Mouse (Mus musculus): Measurements from ENCODE around the gene Elobl.

The Elobl gene

GRCm38 (mm10) chr11:88989530-88989929, 22.8 kb upstream of the Elobl start:
- in situ Hi-C loops (cut with MseI, MboI), result loop anchor here in 1 of 2 experiments (5.0 kb wide), 1 partner anchor 38 kb away; no protein-coding TSS in a partner anchor

- in situ Hi-C loops (cut with MseI, MboI), result loop anchor here in 1 of 2 experiments (5.0 kb wide), 1 partner anchor 38 kb away; no protein-coding TSS in a partner anchor
Observed at GRCm38 (mm10) chr11:88988956-88989355, 22.2 kb upstream of the Elobl start.

- in situ Hi-C loops (cut with MseI, MboI), result loop anchor here in 1 of 2 experiments (5.0 kb wide), 1 partner anchor 41 kb away; no protein-coding TSS in a partner anchor
Observed at GRCm38 (mm10) chr11:88986616-88987015, 19.9 kb upstream of the Elobl start.

- in situ Hi-C loops (cut with MseI, MboI), result no loop called here
Observed at GRCm38 (mm10) chr11:88981337-88981736, 14.6 kb upstream of the Elobl start.

GRCm38 (mm10) chr11:88977188-88977587, 10.5 kb upstream of the Elobl start:
- in situ Hi-C loops (cut with MseI, MboI), result no loop called here

GRCm38 (mm10) chr11:88976320-88976719, 9.6 kb upstream of the Elobl start:
- in situ Hi-C loops (cut with MseI, MboI), result no loop called here

GRCm38 (mm10) chr11:88973776-88974701, 7.3 kb upstream of the Elobl start:
- in situ Hi-C loops (cut with MseI, MboI), result no loop called here

- in situ Hi-C loops (cut with MseI, MboI), result no loop called here
Observed at GRCm38 (mm10) chr11:88970202-88970732, 3.5 kb upstream of the Elobl start, which contains the start of gene Coil. Gene Coil (plus strand): TSS chr11:88970252.

GRCm38 (mm10) chr11:88958851-88959250, 7.9 kb downstream of the Elobl start:
- in situ Hi-C loops (cut with MseI, MboI), result no loop called here

GRCm38 (mm10) chr11:88955217-88955969, 11.3 kb downstream of the Elobl start, which contains the start of gene Scpep1:
Gene Scpep1 (minus strand): TSS chr11:88955465.
- in situ Hi-C loops (cut with MseI, MboI), result no loop called here

- in situ Hi-C loops (cut with MseI, MboI), result no loop called here
Observed at GRCm38 (mm10) chr11:88954803-88955202, 11.9 kb downstream of the Elobl start.

- in situ Hi-C loops (cut with MseI, MboI), result no loop called here
Observed at GRCm38 (mm10) chr11:88953582-88953981, 13.1 kb downstream of the Elobl start.

GRCm38 (mm10) chr11:88952117-88952516, 14.6 kb downstream of the Elobl start:
- in situ Hi-C loops (cut with MseI, MboI), result no loop called here

- in situ Hi-C loops (cut with MseI, MboI), result no loop called here
Observed at GRCm38 (mm10) chr11:88951576-88951975, 15.2 kb downstream of the Elobl start.

- in situ Hi-C loops (cut with MseI, MboI), result no loop called here
Observed at GRCm38 (mm10) chr11:88950640-88951250, 16.0 kb downstream of the Elobl start.

- in situ Hi-C loops (cut with MseI, MboI), result no loop called here
Observed at GRCm38 (mm10) chr11:88949802-88950639, 16.7 kb downstream of the Elobl start.

- in situ Hi-C loops (cut with MseI, MboI), result no loop called here
Observed at GRCm38 (mm10) chr11:88948896-88949295, 17.8 kb downstream of the Elobl start.

GRCm38 (mm10) chr11:88945971-88946585, 20.7 kb downstream of the Elobl start:
- in situ Hi-C loops (cut with MseI, MboI), result no loop called here

- in situ Hi-C loops (cut with MseI, MboI), result no loop called here
Observed at GRCm38 (mm10) chr11:88941489-88941888, 25.2 kb downstream of the Elobl start.

- in situ Hi-C loops (cut with MseI, MboI), result no loop called here
Observed at GRCm38 (mm10) chr11:88939634-88940033, 27.1 kb downstream of the Elobl start.

Measured in mouse trophoblast stem cell (cell line).